Mouse (Mus musculus) midbrain, embryonic 14.5 days (tissue): ENCODE measurements around the gene Tmem259. TPM values are rescaled to one million over a fixed set of nuclear protein-coding genes. Genes with fewer than 3 reads are reported as not detected.

Experiments
- ATAC-seq: fragments of 200-750 bp; cut with Nextera tagmentation; 2 replicates; pipeline ENCODE4 v1.8.0; 2017; ENCODE audit warnings: moderate number of reproducible peaks, moderate library complexity; ENCODE audit not compliant: low FRiP score, low TSS enrichment
- DNase-seq: peaks from one replicate; pipeline ENCODE4 v3.0.0-alpha.2; 2015
- H3K27ac ChIP-seq: fragments of 300-500 bp; sonication (generic); replicated peaks from 2 replicates; pipeline ENCODE4 v1.5.1; 2014; ENCODE audit warnings: mild to moderate bottlenecking, low read depth, low read length, moderate library complexity
- H3K27me3 ChIP-seq: fragments of 300-500 bp; sonication (generic); 2 replicates; pipeline ENCODE4 v1.6.1; 2014; ENCODE audit warnings: low read length, control low read depth, mixed read lengths; ENCODE audit not compliant: control insufficient read depth, insufficient read depth
- H3K36me3 ChIP-seq: fragments of 300-500 bp; sonication (generic); 2 replicates; pipeline ENCODE4 v1.6.1; 2014; ENCODE audit warnings: low read length, control low read depth; ENCODE audit not compliant: control insufficient read depth, insufficient read depth
- H3K4me1 ChIP-seq: fragments of 300-500 bp; sonication (generic); 2 replicates; pipeline ENCODE4 v1.6.1; 2014; ENCODE audit warnings: mild to moderate bottlenecking, antibody characterized with exemption, low read length, control low read depth; ENCODE audit not compliant: control insufficient read depth, insufficient read depth
- H3K4me2 ChIP-seq: fragments of 300-500 bp; sonication (generic); 2 replicates; pipeline ENCODE4 v1.6.1; 2014; ENCODE audit warnings: mild to moderate bottlenecking, low read length, moderate library complexity
- H3K4me3 ChIP-seq: fragments of 300-500 bp; sonication (generic); replicated peaks from 2 replicates; pipeline ENCODE4 v1.5.1; 2014; ENCODE audit warnings: low read depth, low read length
- H3K9ac ChIP-seq: fragments of 300-500 bp; sonication (generic); replicated peaks from 2 replicates; pipeline ENCODE4 v1.6.1; 2014; ENCODE audit warnings: mild to moderate bottlenecking, low read length, moderate library complexity
- H3K9me3 ChIP-seq: fragments of 300-500 bp; sonication (generic); 2 replicates; pipeline ENCODE4 v1.6.1; 2016; ENCODE audit warnings: low read length, control low read depth, mixed read lengths; ENCODE audit not compliant: control insufficient read depth
- WGBS: fragments of 180-500 bp; shearing (Covaris S2); extraction: QIAGEN DNeasy Blood & Tissue Kit; methylation state at CpG from one replicate; pipeline ENCODE4 v1.1.7; 2014; 5-methylcytosine and 5-hydroxymethylcytosine counted together
- polyA plus RNA-seq: library from polyadenylated mRNA; unstranded; fragments of >200 nt; fragmentation: Nextera tagmentation; extraction: Ambion mirVana; gene quantifications from 2 replicates; pipeline ENCODE4 v1.2.1, GENCODE M21; 2014

Tmem259 gene
- polyA plus RNA-seq, 1 experiment from 2014 or later = 20.7 TPM

GRCm38 (mm10) chr10:80025044-80025347, 40.9 kb upstream of the Tmem259 start:
- Histone ChIP-seq H3K4me3 (no peak overlapping the region), H3K4me2 (no peak overlapping the region), H3K27me3 (no peaks in the 10 kb centered on the region; the same call in 1 of the 2 replicates), H3K9ac (no peak overlapping the region), H3K9me3 (no peaks in the 10 kb centered on the region), H3K36me3 (no peaks in the 10 kb centered on the region), H3K4me1 (no peaks in the 10 kb centered on the region), H3K27ac (no peak overlapping the region)
- ATAC-seq = no peak
- WGBS = 64% methylated on average over 4 of the region's 4 CpGs
- no peak for DNase-seq

- Histone ChIP-seq H3K27me3 (peaks cover 5% of the 10 kb centered on the region; the same call in 1 of the 2 replicates), H3K4me1 (no peaks in the 10 kb centered on the region), H3K4me3 (no peak overlapping the region), H3K9me3 (no peaks in the 10 kb centered on the region), H3K36me3 (no peaks in the 10 kb centered on the region), H3K27ac (no peak overlapping the region), H3K4me2 (no peak overlapping the region), H3K9ac (no peak overlapping the region)
- no peak for ATAC-seq
- no peak for DNase-seq
- 79% methylated on average over 15 of the region's 15 CpGs for WGBS
Observed at GRCm38 (mm10) chr10:80024229-80025043, 40.3 kb upstream of the Tmem259 start.

- H3K27ac ChIP-seq = no peak overlapping the region
- H3K4me2 ChIP-seq = no peak overlapping the region
- ATAC-seq = no peak
- no peak for DNase-seq
- no peak overlapping the region for H3K4me3 ChIP-seq
- H3K27me3 ChIP-seq = peaks cover 10% of the 10 kb centered on the region; the same call in 1 of the 2 replicates
- no peaks in the 10 kb centered on the region for H3K36me3 ChIP-seq
- 89% methylated on average over 5 of the region's 5 CpGs for WGBS
- no peaks in the 10 kb centered on the region for H3K9me3 ChIP-seq
- H3K9ac ChIP-seq = no peak overlapping the region
- 0 out of 2 replicates have a peak, but pooled peaks cover 2% of the 10 kb centered on the region for H3K4me1 ChIP-seq
Observed at GRCm38 (mm10) chr10:80023758-80024157, 39.6 kb upstream of the Tmem259 start.

- ATAC-seq (no peak), DNase-seq (no peak)
- WGBS = 89% methylated on average over 8 of the region's 8 CpGs
- Histone ChIP-seq H3K4me2 (no peak overlapping the region), H3K4me3 (no peak overlapping the region), H3K27ac (no peak overlapping the region), H3K36me3 (no peaks in the 10 kb centered on the region), H3K9me3 (no peaks in the 10 kb centered on the region), H3K27me3 (peaks cover 10% of the 10 kb centered on the region; the same call in 1 of the 2 replicates), H3K9ac (no peak overlapping the region), H3K4me1 (0 out of 2 replicates have a peak, but pooled peaks cover 2% of the 10 kb centered on the region)
Observed at GRCm38 (mm10) chr10:80022806-80023205, 38.7 kb upstream of the Tmem259 start.

GRCm38 (mm10) chr10:80022164-80022563, 38.0 kb upstream of the Tmem259 start:
- no peak for DNase-seq
- 89% methylated on average over 12 of the region's 12 CpGs for WGBS
- no peak for ATAC-seq

GRCm38 (mm10) chr10:80021320-80021641, 37.2 kb upstream of the Tmem259 start:
- ATAC-seq = no peak
- no peak overlapping the region for H3K9ac ChIP-seq
- no peak overlapping the region for H3K27ac ChIP-seq
- H3K4me1 ChIP-seq = 0 out of 2 replicates have a peak, but pooled peaks cover 2% of the 10 kb centered on the region
- H3K4me3 ChIP-seq = no peak overlapping the region
- H3K4me2 ChIP-seq = no peak overlapping the region
- no peaks in the 10 kb centered on the region for H3K36me3 ChIP-seq
- WGBS = 94% methylated on average over 13 of the region's 13 CpGs
- DNase-seq = no peak
- peaks cover 10% of the 10 kb centered on the region; the same call in 1 of the 2 replicates for H3K27me3 ChIP-seq
- H3K9me3 ChIP-seq = no peaks in the 10 kb centered on the region

More at GRCm38 (mm10) chr10:80022164-80022563, 38.0 kb upstream of the Tmem259 start:
- Histone ChIP-seq H3K9me3 (no peaks in the 10 kb centered on the region), H3K27me3 (peaks cover 10% of the 10 kb centered on the region; the same call in 1 of the 2 replicates), H3K36me3 (no peaks in the 10 kb centered on the region), H3K9ac (no peak overlapping the region), H3K4me1 (0 out of 2 replicates have a peak, but pooled peaks cover 2% of the 10 kb centered on the region), H3K4me3 (no peak overlapping the region), H3K27ac (no peak overlapping the region), H3K4me2 (no peak overlapping the region)

- ATAC-seq (no peak), DNase-seq (no peak)
- no peaks in the 10 kb centered on the region for H3K36me3 ChIP-seq
- H3K27ac ChIP-seq = no peak overlapping the region
- no peaks in the 10 kb centered on the region for H3K9me3 ChIP-seq
- H3K27me3 ChIP-seq = peaks cover 10% of the 10 kb centered on the region; the same call in 1 of the 2 replicates
- no peak overlapping the region for H3K4me3 ChIP-seq
- no peak overlapping the region for H3K9ac ChIP-seq
- 0 out of 2 replicates have a peak, but pooled peaks cover 2% of the 10 kb centered on the region for H3K4me1 ChIP-seq
- H3K4me2 ChIP-seq = no peak overlapping the region
- WGBS = 87% methylated on average over 18 of the region's 18 CpGs
Observed at GRCm38 (mm10) chr10:80020603-80021319, 36.6 kb upstream of the Tmem259 start.

GRCm38 (mm10) chr10:80020191-80020590, 36.1 kb upstream of the Tmem259 start:
- H3K9ac ChIP-seq = no peak overlapping the region
- no peak for DNase-seq
- no peaks in the 10 kb centered on the region for H3K36me3 ChIP-seq
- no peaks in the 10 kb centered on the region for H3K9me3 ChIP-seq
- WGBS = 24% methylated on average over 11 of the region's 11 CpGs
- H3K4me3 ChIP-seq = no peak overlapping the region
- no peak for ATAC-seq
- H3K27me3 ChIP-seq = peaks cover 11% of the 10 kb centered on the region; the same call in 1 of the 2 replicates
- no peak overlapping the region for H3K27ac ChIP-seq
- no peak overlapping the region for H3K4me2 ChIP-seq
- 0 out of 2 replicates have a peak, but pooled peaks cover 2% of the 10 kb centered on the region for H3K4me1 ChIP-seq
